Mouse (Mus musculus) myocyte (in vitro differentiated cells): Measurements from ENCODE around the gene Gng4. TPM values are rescaled to one million over a fixed set of nuclear protein-coding genes. Genes with fewer than 3 reads are reported as not detected.

Experiments used
- H3K27me3 ChIP-seq: one replicate; pipeline ENCODE4 v1.6.1; 2011; ENCODE audit not compliant: control insufficient read depth, insufficient read depth, insufficient read length
- H3K36me3 ChIP-seq: one replicate; pipeline ENCODE4 v1.6.1; 2011; ENCODE audit not compliant: control insufficient read depth, insufficient read depth
- H3K4me2 ChIP-seq: one replicate; pipeline ENCODE4 v1.6.1; 2011; ENCODE audit warnings: low read depth, control low read depth
- H3K4me3 ChIP-seq: one replicate; pipeline ENCODE4 v1.5.1; 2011; ENCODE audit warnings: mild to moderate bottlenecking, control low read depth, moderate library complexity
- H3K79me2 ChIP-seq: one replicate; pipeline ENCODE4 v1.6.1; 2011; ENCODE audit not compliant: control insufficient read depth, insufficient read depth
- H3ac ChIP-seq: one replicate; pipeline ENCODE4 v1.6.1; 2011; ENCODE audit not compliant: control insufficient read depth, insufficient read length
- CEBPB ChIP-seq: IDR thresholded peaks from 2 replicates; pipeline ENCODE4 v1.6.1; 2011; ENCODE audit warnings: mild to moderate bottlenecking, moderate library complexity; ENCODE audit not compliant: poor library complexity, insufficient read depth, severe bottlenecking
- E2F4 ChIP-seq: IDR thresholded peaks from one replicate; pipeline ENCODE4 v1.6.1; 2011; ENCODE audit warnings: mild to moderate bottlenecking, control low read depth, moderate library complexity; ENCODE audit not compliant: insufficient read depth
- MAX ChIP-seq: IDR thresholded peaks from one replicate; pipeline ENCODE4 v1.6.1; 2011; ENCODE audit warnings: low read depth, mild to moderate bottlenecking, control low read depth
- MYOD1 ChIP-seq, 3 experiments: IDR thresholded peaks; one replicate each; pipeline ENCODE4 v1.6.1; 2011; ENCODE audit warnings: control low read depth in 2 of 3, low read depth in 2 of 3, mild to moderate bottlenecking in 2 of 3, moderate library complexity in 1 of 3; ENCODE audit not compliant: insufficient read length in 2 of 3, control insufficient read depth in 1 of 3
- MYOG ChIP-seq, 3 experiments: IDR thresholded peaks; one replicate each; pipeline ENCODE4 v1.6.1; 2011; ENCODE audit warnings: control low read depth in 2 of 3, low read depth in 2 of 3, mild to moderate bottlenecking in 2 of 3; ENCODE audit not compliant: insufficient read length in 2 of 3, control insufficient read depth in 1 of 3, insufficient read depth in 1 of 3
- POLR2A ChIP-seq: IDR thresholded peaks from one replicate; pipeline ENCODE4 v1.6.1; 2011; ENCODE audit warnings: low read depth, mild to moderate bottlenecking, control low read depth, moderate library complexity; ENCODE audit not compliant: insufficient read length
- POLR2AphosphoS2 ChIP-seq: IDR thresholded peaks from one replicate; pipeline ENCODE4 v1.6.1; 2011; ENCODE audit warnings: low read depth, control low read depth; ENCODE audit not compliant: insufficient read length
- REST ChIP-seq: IDR thresholded peaks from one replicate; pipeline ENCODE4 v1.6.1; 2011; ENCODE audit warnings: mild to moderate bottlenecking, control low read depth, moderate library complexity; ENCODE audit not compliant: insufficient read depth, insufficient read length
- SRF ChIP-seq: IDR thresholded peaks from one replicate; pipeline ENCODE4 v1.6.1; 2011; ENCODE audit warnings: low read depth; ENCODE audit not compliant: control insufficient read depth, insufficient read length
- TCF12 ChIP-seq: IDR thresholded peaks from one replicate; pipeline ENCODE4 v1.6.1; 2011; ENCODE audit warnings: mild to moderate bottlenecking, control low read depth; ENCODE audit not compliant: poor library complexity, insufficient read depth, severe bottlenecking
- TCF3 ChIP-seq: IDR thresholded peaks from one replicate; pipeline ENCODE4 v1.6.1; 2011; ENCODE audit warnings: low read depth, control low read depth; ENCODE audit not compliant: insufficient read length
- USF1 ChIP-seq: IDR thresholded peaks from one replicate; pipeline ENCODE4 v1.6.1; 2011; ENCODE audit warnings: low read depth, mild to moderate bottlenecking, control low read depth, moderate library complexity
- polyA plus RNA-seq: library from polyadenylated mRNA; unstranded; fragments of >200 nt; fragmentation: generic; extraction: Trizol; gene quantifications from one replicate; pipeline ENCODE4 v1.2.1, GENCODE M21; 2012; ENCODE audit warnings: missing spikeins

The Gng4 gene
- polyA plus RNA-seq, 1 experiment = 0.56 TPM

DNA sequence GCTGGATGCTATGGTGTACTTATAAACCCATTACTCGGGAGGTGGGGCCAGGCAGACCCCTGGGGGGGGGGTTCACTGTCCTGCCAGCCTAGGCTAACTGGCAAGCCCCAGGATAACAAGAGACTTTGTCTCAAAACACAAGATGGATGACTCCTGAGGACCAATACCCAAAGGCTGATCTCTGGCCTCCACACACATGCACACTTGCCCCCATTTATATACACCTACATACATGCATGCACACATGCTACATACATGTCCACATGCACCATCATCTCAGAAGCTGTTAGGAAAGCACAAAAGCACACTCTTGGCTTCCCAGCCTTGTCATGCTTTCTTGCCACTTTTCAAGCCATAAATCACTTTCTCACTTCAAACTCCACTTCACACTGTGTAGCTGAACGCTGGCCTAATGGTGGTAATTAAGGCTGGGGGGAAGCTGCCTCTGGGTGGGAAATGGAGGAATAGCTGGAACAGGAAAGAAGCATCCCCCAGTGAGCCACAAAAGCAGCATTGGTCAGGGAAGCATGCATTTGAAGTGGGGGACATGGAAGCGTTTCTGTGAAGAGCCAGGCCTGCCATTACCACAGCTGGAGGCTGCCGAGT, 46.7 kb downstream of the Gng4 start:
- H3K27me3 ChIP-seq = no peaks in the 10 kb centered on the region
- H3K4me2 ChIP-seq = no peak overlapping the region
- H3K4me3 ChIP-seq = no peak overlapping the region
- no peaks in the 10 kb centered on the region for H3K79me2 ChIP-seq
- TF ChIP-seq MYOD1 (IDR thresholded peaks at IDR 0.05; ENCODE audit: control insufficient read depth in 1 of 3, insufficient read length in 2 of 3, low read depth in 2 of 3) (no peak), TCF3 (no peak), MAX (no peak), REST (no peak), MYOG (IDR thresholded peaks at IDR 0.05; ENCODE audit: control insufficient read depth in 1 of 3, insufficient read depth in 1 of 3, insufficient read length in 2 of 3, low read depth in 2 of 3) (no peak), POLR2AphosphoS2 (no peak), TCF12 (no peak), E2F4 (no peak), SRF (no peak), POLR2A (no peak), CEBPB (no peak), USF1 (no peak)
- H3ac ChIP-seq = no peak overlapping the region
- no peaks in the 10 kb centered on the region for H3K36me3 ChIP-seq

DNA sequence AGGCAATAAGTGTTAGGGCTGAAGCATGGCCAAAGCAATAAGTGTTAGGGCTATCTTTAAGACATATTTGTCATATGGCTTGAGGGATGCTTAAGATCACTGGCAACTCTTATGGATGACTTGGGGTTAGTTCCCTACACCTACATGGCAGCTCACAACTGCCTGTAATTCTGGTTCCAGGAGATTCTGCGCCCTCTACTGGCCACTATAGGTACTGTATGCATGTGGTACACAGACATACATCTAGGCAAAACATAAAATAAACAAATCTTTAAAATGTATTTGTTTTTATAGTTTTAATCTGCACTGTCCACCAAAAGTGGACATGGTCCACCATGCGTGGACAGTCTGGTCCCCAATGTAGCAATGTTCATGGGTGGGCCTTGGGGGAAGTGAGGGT, 51.3 kb downstream of the Gng4 start:
- no peaks in the 10 kb centered on the region for H3K36me3 ChIP-seq
- TF ChIP-seq MYOD1 (IDR thresholded peaks at IDR 0.05; ENCODE audit: control insufficient read depth in 1 of 3, insufficient read length in 2 of 3, low read depth in 2 of 3) = no peak
- TF ChIP-seq SRF = no peak
- TF ChIP-seq MAX = no peak
- TF ChIP-seq USF1 = no peak
- TF ChIP-seq POLR2AphosphoS2 = no peak
- TF ChIP-seq CEBPB = no peak
- TF ChIP-seq E2F4 = no peak
- no peak for TF ChIP-seq TCF3
- TF ChIP-seq MYOG (IDR thresholded peaks at IDR 0.05; ENCODE audit: control insufficient read depth in 1 of 3, insufficient read depth in 1 of 3, insufficient read length in 2 of 3, low read depth in 2 of 3) = no peak
- TF ChIP-seq TCF12 = no peak
- TF ChIP-seq POLR2A = no peak
- TF ChIP-seq REST = no peak
- H3ac ChIP-seq = no peak overlapping the region
- no peak overlapping the region for H3K4me2 ChIP-seq
- H3K27me3 ChIP-seq = no peaks in the 10 kb centered on the region
- H3K79me2 ChIP-seq = no peaks in the 10 kb centered on the region
- H3K4me3 ChIP-seq = no peak overlapping the region

GRCm38 (mm10) chr13:13845021-13845420, 61.2 kb downstream of the Gng4 start:
- H3K4me3 ChIP-seq = no peak overlapping the region
- H3K36me3 ChIP-seq = no peaks in the 10 kb centered on the region
- no peak overlapping the region for H3K4me2 ChIP-seq
- H3ac ChIP-seq = no peak overlapping the region
- TF ChIP-seq POLR2A = no peak
- no peak for TF ChIP-seq TCF3
- no peak for TF ChIP-seq USF1
- TF ChIP-seq CEBPB = no peak
- TF ChIP-seq TCF12 = no peak
- no peak for TF ChIP-seq POLR2AphosphoS2
- TF ChIP-seq SRF = no peak
- TF ChIP-seq MYOG (IDR thresholded peaks at IDR 0.05; ENCODE audit: control insufficient read depth in 1 of 3, insufficient read depth in 1 of 3, insufficient read length in 2 of 3, low read depth in 2 of 3) = no peak
- no peak for TF ChIP-seq MYOD1 (IDR thresholded peaks at IDR 0.05; ENCODE audit: control insufficient read depth in 1 of 3, insufficient read length in 2 of 3, low read depth in 2 of 3)
- TF ChIP-seq REST = no peak
- no peak for TF ChIP-seq MAX
- no peak for TF ChIP-seq E2F4
- no peaks in the 10 kb centered on the region for H3K79me2 ChIP-seq
- H3K27me3 ChIP-seq = no peaks in the 10 kb centered on the region

DNA sequence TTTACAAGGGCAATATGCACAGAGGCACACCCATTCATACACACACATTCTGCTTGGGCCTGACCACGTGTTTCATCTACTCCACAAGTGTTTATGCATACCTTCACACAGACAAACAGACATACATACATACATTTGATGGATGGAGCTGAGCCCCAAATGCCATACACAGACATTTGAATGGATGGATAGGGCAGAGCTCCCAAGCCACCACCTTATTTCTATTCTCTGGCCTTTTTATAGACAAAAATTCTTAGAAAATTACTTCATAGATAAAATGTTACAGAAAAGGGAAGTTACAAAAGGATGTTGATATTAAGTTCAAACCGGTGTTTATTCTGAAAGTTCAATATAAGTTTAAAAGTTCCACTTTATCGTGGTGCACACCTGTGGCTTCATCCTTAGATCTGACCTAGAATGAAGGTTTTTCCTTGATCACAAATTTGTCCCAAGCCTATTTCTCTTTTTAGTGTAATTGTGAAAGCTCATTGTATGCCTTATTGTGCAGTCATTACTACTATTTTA, 63.3 kb downstream of the Gng4 start:
- Histone ChIP-seq H3K79me2 (no peaks in the 10 kb centered on the region), H3K27me3 (no peaks in the 10 kb centered on the region), H3K4me2 (no peak overlapping the region), H3ac (no peak overlapping the region), H3K4me3 (no peak overlapping the region), H3K36me3 (no peaks in the 10 kb centered on the region)
- TF ChIP-seq MYOG (IDR thresholded peaks at IDR 0.05; ENCODE audit: control insufficient read depth in 1 of 3, insufficient read depth in 1 of 3, insufficient read length in 2 of 3, low read depth in 2 of 3) = no peak
- TF ChIP-seq CEBPB = no peak
- no peak for TF ChIP-seq REST
- no peak for TF ChIP-seq POLR2A
- no peak for TF ChIP-seq E2F4
- TF ChIP-seq USF1 = no peak
- no peak for TF ChIP-seq POLR2AphosphoS2
- no peak for TF ChIP-seq TCF3
- no peak for TF ChIP-seq MAX

GRCm38 (mm10) chr13:13857190-13857589, 73.3 kb downstream of the Gng4 start:
- H3K27me3 ChIP-seq = no peaks in the 10 kb centered on the region
- no peaks in the 10 kb centered on the region for H3K79me2 ChIP-seq
- no peaks in the 10 kb centered on the region for H3K36me3 ChIP-seq
- no peak overlapping the region for H3K4me2 ChIP-seq
- H3K4me3 ChIP-seq = no peak overlapping the region
- TF ChIP-seq TCF3 (no peak), MYOD1 (IDR thresholded peaks at IDR 0.05; ENCODE audit: control insufficient read depth in 1 of 3, insufficient read length in 2 of 3, low read depth in 2 of 3) (no peak), TCF12 (no peak), REST (no peak), E2F4 (no peak), SRF (no peak), USF1 (no peak), POLR2AphosphoS2 (no peak), CEBPB (no peak), MAX (no peak), POLR2A (no peak), MYOG (IDR thresholded peaks at IDR 0.05; ENCODE audit: control insufficient read depth in 1 of 3, insufficient read depth in 1 of 3, insufficient read length in 2 of 3, low read depth in 2 of 3) (no peak)
- H3ac ChIP-seq = no peak overlapping the region
